Mouse (Mus musculus): Measurements from ENCODE around the gene Parp3.

DNA sequence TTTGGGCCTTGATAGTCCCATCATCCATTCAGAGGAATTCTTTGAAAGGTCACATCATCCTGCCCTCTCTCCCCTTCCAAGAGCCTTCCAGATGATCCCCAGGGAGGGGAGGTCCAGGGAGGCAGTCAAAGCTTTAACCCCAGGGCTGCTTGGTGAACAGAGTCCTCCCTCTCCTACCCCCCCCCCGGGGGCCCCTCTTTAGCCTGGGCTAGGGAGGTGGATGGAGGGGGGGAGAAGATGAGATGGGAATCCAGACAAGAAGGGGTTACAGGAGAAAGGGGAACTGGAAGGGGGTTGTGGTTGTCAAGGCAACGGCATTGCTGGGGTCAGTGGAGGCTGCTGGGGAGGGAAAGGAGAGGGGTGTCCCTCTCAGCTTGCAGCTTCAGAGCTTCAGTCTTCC, 56.1 kb downstream of the Parp3 start:
- TF ChIP-seq CTCF (IDR thresholded peaks at IDR 0.05; ENCODE audit: low read depth, low read length), result no peak
- TF ChIP-seq GATA1 (IDR thresholded peaks at IDR 0.05; ENCODE audit: borderline replicate concordance, low read length), result no peak
- TF ChIP-seq POLR2AphosphoS5 (IDR thresholded peaks at IDR 0.05; ENCODE audit: insufficient replicate concordance, low read depth, low read length), result no peak
- no peak for TF ChIP-seq GATA2 (IDR thresholded peaks at IDR 0.05; ENCODE audit: borderline replicate concordance, low read depth, low read length)
- no peak for TF ChIP-seq TAL1 (conservative IDR thresholded peaks at IDR 0.05; ENCODE audit: low read depth, low read length)

Measured in G1E (cell line).